Mouse (Mus musculus): ENCODE data around the gene Gpr3. TPM values are rescaled to one million over a fixed set of nuclear protein-coding genes. Genes with fewer than 3 reads are reported as not detected.

Gene Gpr3
- 0.15 TPM in 1 of 2 replicates, not detected in the other for polyA plus RNA-seq (2012; rRNA removed)

- H3K27me3 ChIP-seq (ENCODE audit: control insufficient read depth, insufficient read depth, low read length) = no peaks in the 10 kb centered on the region
- no peak within 1 kb of the TSS for H3K27ac ChIP-seq (ENCODE audit: control insufficient read depth, insufficient read depth, low read length)
- TF ChIP-seq POLR2A (IDR thresholded peaks at IDR 0.05; ENCODE audit: control insufficient read depth, extremely low read depth, insufficient read depth, low read length, poor library complexity) = no peak
- TF ChIP-seq CTCF (IDR thresholded peaks at IDR 0.05; ENCODE audit: borderline replicate concordance, control insufficient read depth, extremely low read depth, insufficient read depth, low read length, poor library complexity) = no peak
- H3K4me1 ChIP-seq (replicated peaks; ENCODE audit: control insufficient read depth, insufficient read depth, low read length) = peaks cover 19% of the 10 kb centered on the region
- 7% methylated on average over 52 of the region's 52 CpGs for WGBS
- DNase-seq = no peak
- H3K36me3 ChIP-seq (ENCODE audit: control insufficient read depth, insufficient read depth, low read length) = no peaks in the 10 kb centered on the region
- peak within 1 kb of the TSS; percentile 41 for H3K4me3 ChIP-seq (ENCODE audit: control insufficient read depth, insufficient read depth, low read length)
These were observed at the start of gene Gpr3, which contains the start of gene Cd164l2 for GRCm38 (mm10) chr4:133211751-133212561. Gene Gpr3 (minus strand): TSS chr4:133212536. Gene Cd164l2 (plus strand): TSS chr4:133212131.

GRCm38 (mm10) chr4:133261641-133262374 lies 49.5 kb upstream of the Gpr3 start:
- peak; percentile 77 for DNase-seq
- TF ChIP-seq POLR2A (IDR thresholded peaks at IDR 0.05; ENCODE audit: control insufficient read depth, extremely low read depth, insufficient read depth, low read length, poor library complexity) (no peak), CTCF (IDR thresholded peaks at IDR 0.05; ENCODE audit: borderline replicate concordance, control insufficient read depth, extremely low read depth, insufficient read depth, low read length, poor library complexity) (peak; percentile 10; the same call in 1 of the 2 replicates)
- H3K36me3 ChIP-seq (ENCODE audit: control insufficient read depth, insufficient read depth, low read length) = peaks cover 17% of the 10 kb centered on the region
- peaks cover 28% of the 10 kb centered on the region for H3K4me1 ChIP-seq (replicated peaks; ENCODE audit: control insufficient read depth, insufficient read depth, low read length)
- H3K4me3 ChIP-seq (ENCODE audit: control insufficient read depth, insufficient read depth, low read length) = peak overlapping the region; percentile 41
- WGBS = 7% methylated on average over 10 of the region's 10 CpGs
- no peaks in the 10 kb centered on the region for H3K27me3 ChIP-seq (ENCODE audit: control insufficient read depth, insufficient read depth, low read length)
- H3K27ac ChIP-seq (ENCODE audit: control insufficient read depth, insufficient read depth, low read length) = peak overlapping the region; percentile 51

GRCm38 (mm10) chr4:133257798-133258408 lies 45.6 kb upstream of the Gpr3 start:
- peaks cover 20% of the 10 kb centered on the region for H3K4me1 ChIP-seq (replicated peaks; ENCODE audit: control insufficient read depth, insufficient read depth, low read length)
- DNase-seq = no peak
- H3K27me3 ChIP-seq (ENCODE audit: control insufficient read depth, insufficient read depth, low read length) = no peaks in the 10 kb centered on the region
- H3K27ac ChIP-seq (ENCODE audit: control insufficient read depth, insufficient read depth, low read length) = no peak overlapping the region
- 95% methylated on average over 12 of the region's 12 CpGs for WGBS
- H3K36me3 ChIP-seq (ENCODE audit: control insufficient read depth, insufficient read depth, low read length) = no peaks in the 10 kb centered on the region; the same call in 1 of the 2 replicates
- no peak overlapping the region for H3K4me3 ChIP-seq (ENCODE audit: control insufficient read depth, insufficient read depth, low read length)
- TF ChIP-seq POLR2A (IDR thresholded peaks at IDR 0.05; ENCODE audit: control insufficient read depth, extremely low read depth, insufficient read depth, low read length, poor library complexity) (no peak), CTCF (IDR thresholded peaks at IDR 0.05; ENCODE audit: borderline replicate concordance, control insufficient read depth, extremely low read depth, insufficient read depth, low read length, poor library complexity) (no peak)

GRCm38 (mm10) chr4:133257230-133257629 lies 44.9 kb upstream of the Gpr3 start:
- peaks cover 13% of the 10 kb centered on the region for H3K4me1 ChIP-seq (replicated peaks; ENCODE audit: control insufficient read depth, insufficient read depth, low read length)

GRCm38 (mm10) chr4:133256820-133257219 lies 44.5 kb upstream of the Gpr3 start:
- no peak overlapping the region for H3K4me3 ChIP-seq (ENCODE audit: control insufficient read depth, insufficient read depth, low read length)
- WGBS = 96% methylated on average over 24 of the region's 24 CpGs
- H3K36me3 ChIP-seq (ENCODE audit: control insufficient read depth, insufficient read depth, low read length) = no peaks in the 10 kb centered on the region; the same call in 1 of the 2 replicates
- no peak for DNase-seq
- H3K4me1 ChIP-seq (replicated peaks; ENCODE audit: control insufficient read depth, insufficient read depth, low read length) = peaks cover 9% of the 10 kb centered on the region
- H3K27ac ChIP-seq (ENCODE audit: control insufficient read depth, insufficient read depth, low read length) = no peak overlapping the region
- no peaks in the 10 kb centered on the region for H3K27me3 ChIP-seq (ENCODE audit: control insufficient read depth, insufficient read depth, low read length)
- no peak for TF ChIP-seq CTCF (IDR thresholded peaks at IDR 0.05; ENCODE audit: borderline replicate concordance, control insufficient read depth, extremely low read depth, insufficient read depth, low read length, poor library complexity)
- TF ChIP-seq POLR2A (IDR thresholded peaks at IDR 0.05; ENCODE audit: control insufficient read depth, extremely low read depth, insufficient read depth, low read length, poor library complexity) = no peak

More at GRCm38 (mm10) chr4:133257230-133257629, 44.9 kb upstream of the Gpr3 start:
- Histone ChIP-seq H3K4me3 (ENCODE audit: control insufficient read depth, insufficient read depth, low read length) (no peak overlapping the region), H3K27me3 (ENCODE audit: control insufficient read depth, insufficient read depth, low read length) (no peaks in the 10 kb centered on the region), H3K27ac (ENCODE audit: control insufficient read depth, insufficient read depth, low read length) (no peak overlapping the region), H3K36me3 (ENCODE audit: control insufficient read depth, insufficient read depth, low read length) (no peaks in the 10 kb centered on the region; the same call in 1 of the 2 replicates)
- 96% methylated on average over 12 of the region's 12 CpGs for WGBS
- no peak for DNase-seq
- TF ChIP-seq CTCF (IDR thresholded peaks at IDR 0.05; ENCODE audit: borderline replicate concordance, control insufficient read depth, extremely low read depth, insufficient read depth, low read length, poor library complexity) (no peak), POLR2A (IDR thresholded peaks at IDR 0.05; ENCODE audit: control insufficient read depth, extremely low read depth, insufficient read depth, low read length, poor library complexity) (no peak)

GRCm38 (mm10) chr4:133255392-133255791 lies 43.1 kb upstream of the Gpr3 start:
- DNase-seq = no peak
- H3K4me3 ChIP-seq (ENCODE audit: control insufficient read depth, insufficient read depth, low read length) = no peak overlapping the region

More at GRCm38 (mm10) chr4:133255392-133255791, 43.1 kb upstream of the Gpr3 start:
- WGBS = 94% methylated on average over 6 of the region's 6 CpGs
- Histone ChIP-seq H3K27ac (ENCODE audit: control insufficient read depth, insufficient read depth, low read length) (no peak overlapping the region), H3K27me3 (ENCODE audit: control insufficient read depth, insufficient read depth, low read length) (no peaks in the 10 kb centered on the region), H3K36me3 (ENCODE audit: control insufficient read depth, insufficient read depth, low read length) (no peaks in the 10 kb centered on the region; the same call in 1 of the 2 replicates), H3K4me1 (replicated peaks; ENCODE audit: control insufficient read depth, insufficient read depth, low read length) (peaks cover 8% of the 10 kb centered on the region)
- TF ChIP-seq POLR2A (IDR thresholded peaks at IDR 0.05; ENCODE audit: control insufficient read depth, extremely low read depth, insufficient read depth, low read length, poor library complexity) (no peak), CTCF (IDR thresholded peaks at IDR 0.05; ENCODE audit: borderline replicate concordance, control insufficient read depth, extremely low read depth, insufficient read depth, low read length, poor library complexity) (no peak)
